Mouse (Mus musculus) heart, adult 9 months (tissue): ENCODE results near the gene Sap30l.
"Not testable (repeated sequence)": the region's sequence is repeated elsewhere in the genome, so short reads cannot be mapped to it uniquely, and the experiment has no call there.

Experiments used
- DNase-seq, 2 experiments: peaks; one replicate each; pipeline ENCODE4 v3.0.0; 2022; ENCODE audit warnings: low spot score in 2 of 2

Sap30l gene

DNA sequence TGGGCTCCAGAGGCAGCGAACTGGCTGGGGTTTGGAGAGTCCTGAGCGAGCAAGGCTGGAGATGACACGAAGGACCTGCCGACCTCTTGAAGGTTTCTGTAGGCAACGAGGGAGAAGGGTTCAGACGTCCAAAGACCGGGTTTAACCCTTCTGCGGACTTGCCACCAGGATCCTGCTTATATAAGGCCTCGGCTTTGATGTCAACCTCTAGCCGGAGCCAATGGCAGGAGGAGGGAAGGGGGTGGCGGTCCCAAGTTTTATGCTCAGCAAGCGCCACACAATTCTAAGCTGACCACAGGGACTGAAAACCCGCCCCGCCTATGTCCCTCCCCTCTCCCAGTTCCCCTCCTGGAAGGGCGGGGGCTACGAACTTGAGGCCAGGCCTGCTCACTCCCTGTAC lies 30.4 kb downstream of the Sap30l start:
- no peak for DNase-seq

DNA sequence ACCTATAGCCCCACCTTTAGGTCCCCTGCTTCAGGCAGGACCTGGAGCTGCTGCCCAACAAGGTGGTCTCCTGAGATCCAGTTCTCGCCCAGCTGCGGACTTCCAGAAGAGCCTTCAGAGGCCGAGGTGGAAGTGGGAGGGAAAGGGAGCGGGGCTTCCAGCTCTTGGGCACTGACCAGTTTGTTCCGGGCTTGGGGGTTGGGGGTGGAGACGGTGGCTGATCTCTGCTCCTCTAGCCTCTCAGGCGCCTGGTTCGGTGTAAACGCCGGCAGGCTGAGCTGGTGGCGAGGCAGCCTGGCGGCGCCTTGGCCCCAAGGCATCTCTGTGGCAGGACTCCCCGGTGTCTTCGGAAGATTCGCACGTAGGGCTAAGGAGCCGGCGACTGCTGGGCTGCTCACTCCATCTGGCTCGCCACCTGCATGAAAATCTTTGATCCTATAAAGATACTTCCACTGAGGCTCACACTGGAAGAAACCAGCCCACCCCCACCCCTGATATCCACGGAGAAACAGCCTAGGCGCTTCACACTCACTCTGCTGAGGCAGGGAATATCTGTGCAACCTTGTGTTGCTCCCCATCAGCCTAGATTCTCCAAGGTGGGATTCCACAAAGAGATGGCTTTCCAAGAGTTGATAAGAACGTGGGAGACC lies 31.2 kb downstream of the Sap30l start, which contains the start of gene Hand1:
Gene Hand1 (minus strand): TSS at position 267 of the 650 bp plus-strand sequence.
- DNase-seq, result no peak

DNA sequence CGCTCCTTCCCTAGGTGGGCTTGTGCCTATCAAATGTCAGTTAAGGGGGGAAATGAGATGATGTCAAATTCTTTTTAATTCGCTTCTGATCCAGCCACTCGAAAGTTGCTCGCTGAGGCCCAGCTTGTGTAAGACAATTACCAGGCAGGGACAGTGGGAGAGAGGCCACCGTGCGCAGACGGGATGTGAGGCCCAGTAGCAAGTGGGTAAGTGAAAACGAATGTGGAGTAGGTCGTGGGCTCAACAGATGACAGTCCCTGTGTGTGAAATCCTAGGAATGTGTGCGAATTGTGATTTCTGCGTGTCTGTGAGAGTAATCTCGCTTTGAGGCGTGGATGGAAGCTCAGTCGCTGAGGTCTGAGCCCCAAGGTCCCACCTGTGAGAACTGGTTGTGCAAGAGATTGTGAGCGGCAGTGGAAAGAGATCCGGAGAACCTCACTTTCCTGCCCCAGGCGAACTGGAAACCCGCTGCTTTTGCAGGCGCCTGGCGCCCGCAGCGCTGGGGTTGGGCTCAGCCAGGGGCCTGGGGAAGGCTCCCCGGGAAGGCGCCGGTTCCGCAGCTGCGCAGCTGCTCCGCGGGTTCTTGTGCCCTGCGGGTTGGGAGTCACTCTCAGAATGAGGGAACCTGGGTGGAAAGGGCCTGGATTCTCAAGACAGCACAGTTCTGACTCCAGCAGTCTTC lies 32.0 kb downstream of the Sap30l start:
- no peak for DNase-seq

DNA sequence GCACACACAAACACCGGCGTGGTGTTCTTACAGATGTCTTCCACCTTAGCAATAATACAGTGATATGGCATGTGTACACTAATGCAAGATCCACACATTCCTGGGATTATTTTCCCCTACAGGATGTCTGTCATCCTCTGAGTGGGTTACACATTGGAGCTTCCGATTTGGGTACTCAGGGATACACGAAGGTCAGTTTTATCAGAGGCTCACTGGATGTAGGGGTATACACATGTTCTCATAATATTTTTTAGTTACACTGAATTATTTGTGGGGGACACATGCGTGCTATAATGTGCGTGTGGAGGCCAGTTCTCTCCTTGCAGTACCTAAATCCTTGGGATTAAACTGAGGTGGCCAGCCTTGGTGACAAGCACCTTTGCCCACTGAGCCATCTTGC lies 32.6 kb downstream of the Sap30l start:
- DNase-seq, result no peak

DNA sequence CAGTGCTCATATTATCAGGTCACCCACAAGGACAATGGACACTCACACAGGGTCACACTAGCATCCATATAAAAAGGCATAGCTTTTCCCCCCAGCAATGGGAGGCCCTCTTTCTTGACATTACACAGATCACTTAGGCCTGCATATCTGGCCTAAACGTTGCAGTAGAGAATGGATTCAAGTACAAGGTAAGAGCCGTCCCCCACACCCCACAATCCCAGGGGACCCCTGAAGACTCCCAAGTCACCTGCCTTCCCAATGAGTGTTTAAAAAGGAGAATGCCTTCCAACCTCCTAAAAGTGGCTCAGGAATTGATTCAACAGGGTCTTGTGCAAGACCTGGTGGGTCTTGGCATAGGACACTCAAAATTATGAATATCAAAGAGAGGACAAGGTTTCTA lies 33.9 kb downstream of the Sap30l start:
- no peak for DNase-seq

DNA sequence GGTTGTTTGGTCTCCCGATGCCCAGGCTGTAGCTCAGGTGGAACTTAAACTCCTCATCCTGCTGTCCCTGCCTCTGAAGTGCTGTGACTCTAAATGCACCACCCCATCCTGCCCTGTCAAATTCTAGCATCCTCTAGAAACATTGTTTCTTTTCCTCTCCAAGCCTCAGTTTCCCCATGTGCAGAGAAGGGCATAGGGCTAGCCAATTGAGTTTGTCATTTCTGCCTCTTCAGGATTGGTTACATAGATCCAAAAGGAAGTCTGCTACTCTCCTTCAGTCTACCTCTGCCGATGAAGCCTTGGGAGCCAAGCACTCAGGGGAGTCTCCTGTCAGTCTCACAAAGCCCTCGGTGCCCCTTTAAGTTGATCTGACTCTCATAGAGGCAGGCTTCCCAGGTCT lies 34.5 kb downstream of the Sap30l start:
- no peak for DNase-seq

DNA sequence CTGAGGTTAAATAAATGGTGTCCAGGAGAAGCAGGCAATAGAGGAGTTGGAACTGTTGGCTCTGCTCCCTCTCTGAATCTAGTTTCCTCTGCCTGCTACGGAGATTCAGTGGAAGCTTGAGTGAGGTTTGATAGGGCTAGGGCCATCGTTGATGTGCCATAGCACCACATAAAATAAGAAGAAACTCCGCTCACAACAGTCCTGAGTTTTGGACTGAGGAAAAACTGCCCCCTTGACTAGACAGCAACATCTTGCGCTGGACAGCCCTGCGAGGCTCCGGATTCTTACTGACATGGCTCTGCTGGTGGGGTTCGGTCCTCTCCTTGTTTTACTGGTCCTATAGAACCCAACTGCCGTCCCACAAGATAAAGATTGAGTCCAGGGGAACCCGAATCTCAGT lies 35.0 kb downstream of the Sap30l start:
- DNase-seq, result no peak

DNA sequence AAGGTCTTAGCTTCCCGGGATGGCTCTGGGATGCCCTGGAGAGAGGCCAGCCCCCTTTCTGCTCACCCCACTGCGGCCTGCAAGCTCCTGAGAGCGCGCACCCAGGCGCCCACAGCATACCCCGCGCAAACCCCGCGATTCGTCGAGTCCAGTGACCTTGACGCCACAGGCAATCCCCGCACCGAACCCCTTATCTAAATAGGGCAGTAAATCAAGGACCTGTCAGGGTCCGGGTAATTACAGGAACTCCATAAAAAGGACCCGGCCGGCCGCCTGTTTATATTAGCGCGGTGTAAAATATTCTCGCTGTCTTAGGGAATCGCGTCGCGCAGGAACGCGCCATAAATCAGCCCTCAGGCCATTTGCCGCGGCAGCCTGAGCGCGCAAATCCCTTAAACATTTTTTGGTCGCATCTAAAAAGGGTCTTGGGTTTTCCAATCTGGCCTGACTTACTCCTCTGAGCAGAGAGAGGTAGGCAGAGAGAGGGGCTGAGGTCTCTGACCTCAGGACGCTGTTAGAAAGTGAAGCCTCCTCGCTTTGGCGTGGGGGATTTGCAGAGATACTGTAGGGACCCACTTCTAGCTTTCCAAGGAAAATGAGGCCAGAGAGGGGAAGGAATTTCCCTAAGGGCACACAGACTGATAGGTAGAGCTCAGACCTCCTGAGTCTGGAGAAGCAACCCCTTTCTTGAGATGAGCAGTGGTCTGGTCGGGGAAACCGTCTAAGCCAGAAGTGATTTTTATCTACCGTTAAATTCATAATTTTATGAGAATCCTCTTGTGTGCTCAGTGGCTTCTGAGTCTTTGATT lies 35.6 kb downstream of the Sap30l start:
- DNase-seq, result no peak

DNA sequence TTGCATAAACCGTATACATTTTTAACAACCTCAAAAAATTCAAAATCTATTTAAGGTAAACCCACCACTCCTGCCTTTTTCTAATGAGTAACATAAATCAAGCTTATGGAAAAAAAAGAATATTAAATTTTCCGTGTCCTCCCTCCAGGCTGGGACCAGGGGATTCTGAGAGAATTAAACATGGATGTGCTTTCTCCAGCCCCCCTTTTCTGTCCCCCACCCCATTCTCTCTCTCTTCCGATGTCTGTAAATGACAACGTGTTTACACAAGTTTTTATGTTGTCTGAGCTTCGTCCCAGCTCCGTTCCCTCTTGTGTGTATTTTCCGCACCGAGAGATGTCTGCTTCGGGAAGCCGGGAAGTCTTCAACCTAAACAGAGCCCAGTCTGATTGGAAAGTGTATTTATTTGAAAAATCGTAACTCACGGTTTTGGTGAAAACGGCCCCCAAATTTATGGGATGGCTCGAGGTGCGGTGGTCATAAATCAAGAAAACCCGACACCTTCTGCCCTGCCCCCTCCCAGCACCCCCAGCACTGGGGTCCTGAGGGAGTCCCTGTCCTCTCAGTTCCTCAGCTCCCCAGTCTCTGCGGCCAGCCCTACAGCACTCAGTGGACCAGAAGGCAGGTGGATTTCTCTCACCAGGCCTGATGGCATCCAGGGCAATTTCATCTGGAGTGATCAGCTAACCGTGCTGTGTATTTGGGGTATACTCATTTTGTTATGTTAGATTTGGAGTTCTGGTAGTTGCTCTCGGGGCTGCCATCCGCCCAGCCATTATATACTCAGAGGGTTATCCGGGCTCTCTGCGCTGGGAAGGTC lies 36.6 kb downstream of the Sap30l start:
- DNase-seq, result no peak

DNA sequence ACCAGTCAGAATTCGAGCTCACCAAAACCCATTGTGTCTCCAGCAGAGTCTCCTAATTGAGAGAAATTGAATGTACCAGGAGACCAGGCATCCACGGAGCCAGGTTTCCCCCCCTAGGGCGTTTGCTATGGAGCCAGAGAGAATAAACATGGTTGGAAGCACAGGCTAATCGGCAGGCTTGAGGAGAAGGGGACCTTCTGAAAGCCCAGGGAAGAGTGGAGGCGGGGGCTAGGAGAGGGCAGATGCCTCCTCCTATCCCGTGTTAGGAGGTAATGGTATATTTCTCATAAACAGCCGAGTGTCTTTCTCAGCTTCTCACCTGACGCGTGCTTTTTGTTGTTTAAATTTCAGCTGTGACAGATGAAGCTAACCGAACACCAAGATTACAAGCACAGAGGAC lies 39.5 kb downstream of the Sap30l start:
- DNase-seq, result no peak

DNA sequence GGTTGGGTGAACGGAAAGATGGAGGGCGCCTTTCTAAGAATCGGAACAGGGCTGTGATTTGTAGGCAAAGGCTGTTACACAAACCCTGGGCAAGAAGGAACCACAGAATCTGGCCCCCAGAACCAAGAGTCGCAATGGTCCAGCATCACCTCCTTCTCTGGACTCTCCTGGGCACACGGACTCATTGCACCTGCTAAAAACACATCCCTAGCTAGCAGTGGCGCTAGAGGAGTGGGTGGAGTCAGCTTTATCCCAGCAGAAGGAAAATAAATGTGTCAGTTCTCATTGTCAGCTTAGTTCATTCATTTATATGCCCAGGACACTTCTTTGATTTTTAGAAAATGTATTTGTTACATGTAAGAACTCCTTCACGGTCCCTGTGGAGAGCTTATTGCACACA lies 40.0 kb downstream of the Sap30l start:
- DNase-seq, result no peak

DNA sequence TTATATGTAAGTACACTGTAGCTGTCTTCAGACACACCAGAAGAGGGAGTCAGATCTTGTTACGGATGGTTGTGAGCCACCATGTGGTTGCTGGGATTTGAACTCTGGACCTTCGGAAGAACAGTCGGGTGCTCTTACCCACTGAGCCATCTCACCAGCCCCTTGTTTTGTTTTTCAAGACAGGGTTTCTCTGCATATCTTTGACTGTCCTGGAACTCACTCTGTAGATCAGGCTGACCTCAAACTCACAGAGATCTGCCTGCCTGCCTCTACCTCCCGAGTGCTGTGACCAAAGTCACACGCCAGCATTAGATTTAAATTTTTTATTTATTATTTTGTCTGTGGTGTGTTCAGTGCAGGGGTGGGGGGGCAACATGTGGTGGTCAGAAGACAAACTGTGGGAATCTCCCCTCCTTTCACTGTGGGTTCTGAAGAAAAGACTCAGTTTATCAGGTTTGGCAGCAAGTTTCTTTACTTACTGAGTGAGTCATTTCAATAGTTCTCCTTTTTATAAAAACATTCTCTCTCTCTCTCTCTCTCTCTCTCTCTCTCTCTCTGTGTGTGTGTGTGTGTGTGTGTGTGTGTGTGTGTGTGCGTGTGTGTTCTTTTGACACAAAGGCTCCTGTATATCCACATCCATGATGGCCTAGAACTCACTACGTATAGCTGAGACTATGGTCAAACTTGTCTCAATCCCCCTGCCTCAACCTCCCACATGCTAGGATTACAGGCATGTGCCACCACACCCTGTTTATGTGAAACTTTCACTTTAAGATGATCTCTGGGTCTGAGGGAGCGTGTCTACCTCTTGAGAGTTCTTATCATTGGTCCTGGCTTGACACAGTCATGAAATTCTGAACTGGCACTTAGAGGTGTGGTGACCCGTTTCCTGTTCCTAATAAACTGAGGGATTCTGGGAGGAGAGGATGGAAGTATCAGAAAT lies 45.3 kb downstream of the Sap30l start:
- not testable (repeated sequence) for DNase-seq

DNA sequence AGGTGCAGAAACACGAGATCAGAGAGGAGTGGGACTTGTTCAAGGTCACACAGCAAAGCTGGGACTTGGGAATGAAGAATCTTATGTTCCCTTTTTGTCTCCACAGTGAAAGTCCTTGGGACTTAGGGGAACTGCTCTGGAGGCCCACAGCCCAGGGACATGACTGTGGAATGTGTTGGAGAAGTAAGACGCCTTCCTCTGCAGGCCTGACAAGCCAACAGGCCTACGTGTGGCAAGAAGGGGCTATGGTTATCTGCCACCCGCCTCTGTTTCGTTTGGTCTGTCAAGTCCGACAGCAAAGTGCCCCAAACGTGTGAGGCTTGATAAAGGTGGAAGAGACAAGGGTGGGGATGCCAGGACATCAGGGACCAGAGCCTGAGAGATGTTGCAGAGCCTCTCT lies 46.0 kb downstream of the Sap30l start:
- no peak for DNase-seq

DNA sequence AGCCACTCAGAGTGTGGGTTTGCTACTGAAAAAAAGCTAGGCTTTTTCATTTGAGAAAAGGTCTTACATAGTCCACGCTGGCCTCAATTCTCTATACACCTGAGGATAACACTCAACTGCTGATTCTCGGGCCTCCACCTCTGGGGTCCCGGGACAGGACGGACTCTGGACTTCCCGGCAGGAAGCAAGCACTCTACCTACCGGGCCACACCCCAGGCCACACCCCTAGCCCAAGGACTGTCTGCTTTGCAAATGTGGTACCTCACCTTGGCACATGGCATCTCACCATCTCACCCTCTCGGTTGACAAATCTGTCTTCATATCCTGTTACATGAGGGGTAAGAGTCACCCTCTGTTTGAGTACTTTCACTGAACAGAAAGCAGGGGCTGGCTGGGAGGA lies 48.9 kb downstream of the Sap30l start:
- DNase-seq, result no peak

DNA sequence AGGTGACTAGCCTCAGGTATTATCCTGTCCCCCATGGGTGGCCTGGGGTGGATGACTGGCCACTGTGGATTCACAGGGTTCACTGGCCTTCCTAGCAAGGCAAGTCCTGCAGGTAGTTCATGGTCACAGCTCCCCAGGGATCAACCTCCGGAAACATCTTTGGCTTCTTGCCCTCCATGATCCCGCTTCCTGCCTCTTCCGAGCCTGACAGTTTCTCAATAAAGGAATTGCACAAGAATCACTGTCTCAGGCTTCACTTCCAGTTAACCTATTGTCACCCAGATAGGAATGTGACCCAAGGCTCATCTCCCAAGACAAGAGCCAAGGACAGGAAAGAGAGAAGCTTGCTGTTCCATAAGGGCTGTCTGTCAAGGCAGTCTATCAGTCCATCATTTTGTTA lies 49.5 kb downstream of the Sap30l start:
- DNase-seq, result no peak

DNA sequence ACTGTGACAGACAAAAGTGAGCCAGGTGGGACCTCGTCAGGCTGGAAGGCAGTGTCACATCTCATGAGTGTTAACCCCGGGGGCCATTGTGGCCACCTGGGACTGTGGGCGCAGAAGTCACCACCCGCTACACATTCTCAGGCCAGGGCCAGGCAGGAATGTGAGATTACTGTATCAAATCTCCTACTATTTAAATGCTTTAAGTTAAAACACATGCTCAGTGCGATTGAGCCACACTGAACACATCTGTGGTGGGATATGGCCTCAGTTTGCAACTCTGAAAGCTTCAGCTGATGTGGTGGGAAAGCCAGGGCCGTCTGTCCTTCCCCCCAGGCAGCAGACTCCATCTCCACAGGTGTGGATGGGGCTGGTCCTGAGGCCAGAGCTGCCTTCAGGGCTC lies 52.1 kb downstream of the Sap30l start:
- DNase-seq, result no peak

DNA sequence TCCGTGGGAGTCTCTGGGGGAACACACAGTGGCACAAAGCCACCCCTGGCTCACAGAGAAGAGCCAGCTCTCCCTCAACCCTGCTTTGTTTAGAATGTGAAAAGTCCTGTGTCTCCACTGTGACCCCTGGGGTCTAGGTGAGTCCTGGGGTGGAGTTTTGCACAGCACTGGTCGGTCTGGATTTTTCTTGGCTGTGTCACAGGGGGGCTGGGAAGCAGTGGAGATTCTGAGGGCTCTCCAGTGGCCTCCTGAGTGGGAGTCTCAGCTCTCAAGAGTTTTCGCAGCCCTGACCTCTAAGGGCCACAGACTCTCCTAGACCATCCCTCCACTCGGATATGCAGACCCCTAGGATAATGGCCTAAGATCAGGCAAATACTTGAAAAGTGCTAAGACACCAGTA lies 56.3 kb downstream of the Sap30l start:
- DNase-seq, result no peak
